Mouse (Mus musculus): ENCODE data around the gene Ifnb1.

Ifnb1 gene

GRCm38 (mm10) chr4:88513743-88514142, 8.8 kb downstream of the Ifnb1 start:
- in situ Hi-C loops (cut with MboI, MseI) = no loop called here

GRCm38 (mm10) chr4:88503753-88504152, 18.8 kb downstream of the Ifnb1 start:
- in situ Hi-C loops (cut with MboI, MseI) = no loop called here

GRCm38 (mm10) chr4:88501247-88501646, 21.3 kb downstream of the Ifnb1 start:
- in situ Hi-C loops (cut with MboI, MseI) = no loop called here

GRCm38 (mm10) chr4:88496321-88497018, 26.1 kb downstream of the Ifnb1 start:
- in situ Hi-C loops (cut with MboI, MseI) = no loop called here

- in situ Hi-C loops (cut with MboI, MseI) = no loop called here
Measured at GRCm38 (mm10) chr4:88489622-88490021, 33.0 kb downstream of the Ifnb1 start.

- in situ Hi-C loops (cut with MboI, MseI) = no loop called here
Measured at GRCm38 (mm10) chr4:88488107-88488506, 34.5 kb downstream of the Ifnb1 start.

- in situ Hi-C loops (cut with MboI, MseI) = no loop called here
Measured at GRCm38 (mm10) chr4:88480130-88480529, 42.4 kb downstream of the Ifnb1 start.

GRCm38 (mm10) chr4:88478809-88479186, 43.8 kb downstream of the Ifnb1 start:
- in situ Hi-C loops (cut with MboI, MseI) = no loop called here

- in situ Hi-C loops (cut with MboI, MseI) = no loop called here
Measured at GRCm38 (mm10) chr4:88478177-88478808, 44.3 kb downstream of the Ifnb1 start.

GRCm38 (mm10) chr4:88476511-88477210, 45.9 kb downstream of the Ifnb1 start:
- in situ Hi-C loops (cut with MboI, MseI) = no loop called here

GRCm38 (mm10) chr4:88476084-88476483, 46.5 kb downstream of the Ifnb1 start:
- in situ Hi-C loops (cut with MboI, MseI) = no loop called here
